Mouse (Mus musculus): ENCODE results near the gene Fignl1. TPM values are rescaled to one million over a fixed set of nuclear protein-coding genes. Genes with fewer than 3 reads are reported as not detected.

Gene Fignl1
- polyA plus RNA-seq, 1 experiment, result 24.9 TPM

DNA sequence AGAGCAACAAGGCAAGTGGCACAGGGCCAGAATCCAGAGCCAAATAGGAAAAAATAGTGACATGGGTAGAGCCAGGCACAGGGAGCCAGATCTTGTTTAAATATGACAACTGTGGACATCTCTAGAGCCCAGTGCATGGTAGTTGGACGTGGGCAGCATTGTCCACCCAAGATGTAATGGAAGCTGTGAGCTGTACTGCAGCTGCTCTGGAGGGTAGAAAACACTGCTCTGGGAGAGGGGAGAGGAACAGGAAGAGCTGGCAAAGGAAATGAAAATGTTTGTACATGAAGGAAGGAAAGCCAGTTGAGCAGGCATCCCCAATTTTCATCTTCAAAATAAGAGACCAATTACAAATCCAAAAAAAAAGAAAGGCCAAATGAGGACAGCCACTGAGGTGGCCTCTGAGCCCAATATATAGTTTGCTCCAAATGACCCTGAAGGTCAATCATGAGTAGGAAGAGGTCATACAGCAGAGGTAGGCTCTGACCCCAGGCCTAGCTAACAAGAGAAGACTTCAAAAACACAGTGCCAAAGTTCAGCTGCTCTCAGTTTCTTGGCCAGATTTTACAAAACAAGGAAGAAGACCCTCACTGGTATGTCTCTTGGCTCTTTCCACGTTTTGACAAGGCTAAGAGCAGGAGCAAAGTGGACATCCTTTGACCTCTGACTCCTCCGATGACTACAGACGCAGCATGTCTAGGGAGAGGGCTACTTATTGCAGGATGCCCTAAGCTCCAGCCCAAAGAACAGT, 32.5 kb downstream of the Fignl1 start:
- WGBS, result 75% methylated on average over 4 of the region's 4 CpGs
- no peak for TF ChIP-seq CTCF (IDR thresholded peaks at IDR 0.05; ENCODE audit: control insufficient read depth, insufficient read depth, low read length)
- TF ChIP-seq POLR2A (IDR thresholded peaks at IDR 0.05; ENCODE audit: borderline replicate concordance, control insufficient read depth, low read depth, low read length), result no peak
- Histone ChIP-seq H3K27ac (ENCODE audit: control insufficient read depth, insufficient read depth, low read depth, low read length, poor library complexity) (peak overlapping the region; percentile 29; the same call in 1 of the 2 replicates), H3K4me1 (ENCODE audit: control insufficient read depth, insufficient read depth, low read length) (peaks cover 3% of the 10 kb centered on the region), H3K4me3 (replicated peaks; ENCODE audit: control insufficient read depth, low read depth, low read length) (no peak overlapping the region)

GRCm38 (mm10) chr11:11774893-11775292, 33.9 kb downstream of the Fignl1 start:
- TF ChIP-seq CTCF (IDR thresholded peaks at IDR 0.05; ENCODE audit: control insufficient read depth, insufficient read depth, low read length), result no peak
- TF ChIP-seq POLR2A (IDR thresholded peaks at IDR 0.05; ENCODE audit: borderline replicate concordance, control insufficient read depth, low read depth, low read length), result no peak
- Histone ChIP-seq H3K4me1 (ENCODE audit: control insufficient read depth, insufficient read depth, low read length) (peaks cover 3% of the 10 kb centered on the region), H3K4me3 (replicated peaks; ENCODE audit: control insufficient read depth, low read depth, low read length) (no peak overlapping the region), H3K27ac (ENCODE audit: control insufficient read depth, insufficient read depth, low read depth, low read length, poor library complexity) (no peak overlapping the region)
- WGBS, result 74% methylated on average over 5 of the region's 5 CpGs

DNA sequence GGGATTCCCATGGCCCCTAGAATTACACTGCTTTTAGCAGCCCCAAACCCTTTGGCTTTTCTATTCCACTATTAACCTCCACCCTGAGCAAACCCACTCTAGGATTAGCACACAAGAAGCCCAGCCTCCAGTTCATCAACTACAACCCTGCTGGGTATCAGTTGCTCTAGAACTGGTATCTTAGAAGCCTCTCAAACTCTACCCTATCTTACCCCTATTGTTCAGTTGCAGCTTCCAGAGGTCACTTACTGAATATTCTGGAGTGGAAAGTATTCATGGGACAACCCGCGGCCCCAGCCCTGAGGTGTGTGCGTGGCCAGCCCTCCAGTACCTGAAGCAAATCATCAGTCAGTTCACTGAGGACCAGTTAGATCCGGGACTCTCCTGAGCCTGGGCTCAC, 34.4 kb downstream of the Fignl1 start:
- peaks cover 3% of the 10 kb centered on the region for H3K4me1 ChIP-seq (ENCODE audit: control insufficient read depth, insufficient read depth, low read length)
- H3K4me3 ChIP-seq (replicated peaks; ENCODE audit: control insufficient read depth, low read depth, low read length), result no peak overlapping the region
- 94% methylated on average over 4 of the region's 4 CpGs for WGBS
- TF ChIP-seq POLR2A (IDR thresholded peaks at IDR 0.05; ENCODE audit: borderline replicate concordance, control insufficient read depth, low read depth, low read length), result no peak
- no peak for TF ChIP-seq CTCF (IDR thresholded peaks at IDR 0.05; ENCODE audit: control insufficient read depth, insufficient read depth, low read length)
- no peak overlapping the region; the same call in 1 of the 2 replicates for H3K27ac ChIP-seq (ENCODE audit: control insufficient read depth, insufficient read depth, low read depth, low read length, poor library complexity)

DNA sequence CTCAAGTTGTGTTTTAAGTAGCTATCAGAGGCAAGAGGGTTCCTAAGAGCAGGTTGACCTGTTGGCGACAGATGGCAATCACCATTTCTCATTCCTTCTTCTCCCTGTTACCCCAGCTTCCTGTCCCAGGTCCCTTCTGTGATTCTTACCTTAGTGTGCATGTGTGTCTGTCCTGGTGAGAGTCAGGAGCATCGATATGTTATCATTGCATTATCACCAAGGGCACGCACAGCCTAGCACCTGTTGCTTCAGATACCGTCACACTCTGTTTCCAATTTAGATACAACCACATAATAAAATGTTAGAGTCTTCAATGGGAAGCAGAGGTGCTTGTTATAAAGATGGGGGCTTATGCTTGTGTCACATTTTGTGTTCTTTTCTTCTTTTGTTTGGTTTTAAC, 36.6 kb downstream of the Fignl1 start:
- no peak for TF ChIP-seq CTCF (IDR thresholded peaks at IDR 0.05; ENCODE audit: control insufficient read depth, insufficient read depth, low read length)
- TF ChIP-seq POLR2A (IDR thresholded peaks at IDR 0.05; ENCODE audit: borderline replicate concordance, control insufficient read depth, low read depth, low read length), result no peak
- Histone ChIP-seq H3K4me3 (replicated peaks; ENCODE audit: control insufficient read depth, low read depth, low read length) (no peak overlapping the region), H3K27ac (ENCODE audit: control insufficient read depth, insufficient read depth, low read depth, low read length, poor library complexity) (no peak overlapping the region), H3K4me1 (ENCODE audit: control insufficient read depth, insufficient read depth, low read length) (peaks cover 4% of the 10 kb centered on the region)
- WGBS, result 83% methylated on average over 4 of the region's 4 CpGs

DNA sequence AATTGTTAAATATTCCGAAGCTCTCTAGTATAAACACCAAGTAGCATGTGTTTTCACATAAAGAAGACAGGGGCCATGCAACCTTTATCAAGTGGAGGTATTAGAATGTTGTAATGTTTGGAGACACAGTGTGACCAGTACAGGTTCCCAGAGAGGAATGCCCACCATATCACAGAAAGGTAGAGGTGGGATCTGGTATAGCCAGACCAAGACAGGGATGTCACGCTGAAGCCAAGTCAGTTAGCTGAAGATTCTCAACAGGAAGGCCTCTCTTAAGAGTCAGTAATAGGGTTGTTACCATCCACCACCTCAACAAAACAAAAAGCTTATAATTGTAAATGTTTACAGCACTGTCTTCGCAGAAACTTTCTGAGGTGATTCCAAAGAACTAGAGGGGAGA, 38.1 kb downstream of the Fignl1 start:
- TF ChIP-seq POLR2A (IDR thresholded peaks at IDR 0.05; ENCODE audit: borderline replicate concordance, control insufficient read depth, low read depth, low read length) (no peak), CTCF (IDR thresholded peaks at IDR 0.05; ENCODE audit: control insufficient read depth, insufficient read depth, low read length) (no peak)
- no peak overlapping the region for H3K4me3 ChIP-seq (replicated peaks; ENCODE audit: control insufficient read depth, low read depth, low read length)
- WGBS, result 93% methylated on average over 3 of the region's 3 CpGs
- H3K27ac ChIP-seq (ENCODE audit: control insufficient read depth, insufficient read depth, low read depth, low read length, poor library complexity), result no peak overlapping the region
- peaks cover 3% of the 10 kb centered on the region; the same call in 1 of the 2 replicates for H3K4me1 ChIP-seq (ENCODE audit: control insufficient read depth, insufficient read depth, low read length)

DNA sequence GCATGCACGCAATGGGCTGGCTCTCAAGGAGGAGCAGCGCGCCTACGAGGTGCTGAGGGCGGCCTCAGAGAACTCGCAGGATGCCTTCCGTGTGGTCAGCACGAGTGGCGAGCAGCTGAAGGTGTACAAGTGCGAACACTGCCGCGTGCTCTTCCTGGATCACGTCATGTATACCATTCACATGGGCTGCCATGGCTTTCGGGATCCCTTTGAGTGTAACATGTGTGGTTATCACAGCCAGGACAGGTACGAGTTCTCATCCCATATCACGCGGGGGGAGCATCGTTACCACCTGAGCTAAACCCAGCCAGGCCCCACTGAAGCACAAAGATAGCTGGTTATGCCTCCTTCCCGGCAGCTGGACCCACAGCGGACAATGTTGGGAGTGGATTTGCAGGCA, 39.5 kb downstream of the Fignl1 start:
- Histone ChIP-seq H3K27ac (ENCODE audit: control insufficient read depth, insufficient read depth, low read depth, low read length, poor library complexity) (no peak overlapping the region), H3K4me3 (replicated peaks; ENCODE audit: control insufficient read depth, low read depth, low read length) (no peak overlapping the region), H3K4me1 (ENCODE audit: control insufficient read depth, insufficient read depth, low read length) (peaks cover 3% of the 10 kb centered on the region; the same call in 1 of the 2 replicates)
- WGBS, result 92% methylated on average over 20 of the region's 20 CpGs
- TF ChIP-seq POLR2A (IDR thresholded peaks at IDR 0.05; ENCODE audit: borderline replicate concordance, control insufficient read depth, low read depth, low read length), result 0 out of 2 replicates have a peak, but pooled peaks have one; percentile 8
- peak; percentile 10; the same call in 1 of the 2 replicates for TF ChIP-seq CTCF (IDR thresholded peaks at IDR 0.05; ENCODE audit: control insufficient read depth, insufficient read depth, low read length)

GRCm38 (mm10) chr11:11768057-11768456, 40.7 kb downstream of the Fignl1 start:
- TF ChIP-seq CTCF (IDR thresholded peaks at IDR 0.05; ENCODE audit: control insufficient read depth, insufficient read depth, low read length) (no peak), POLR2A (IDR thresholded peaks at IDR 0.05; ENCODE audit: borderline replicate concordance, control insufficient read depth, low read depth, low read length) (no peak)
- peaks cover 6% of the 10 kb centered on the region; the same call in 1 of the 2 replicates for H3K4me1 ChIP-seq (ENCODE audit: control insufficient read depth, insufficient read depth, low read length)
- H3K4me3 ChIP-seq (replicated peaks; ENCODE audit: control insufficient read depth, low read depth, low read length), result no peak overlapping the region
- no peak overlapping the region for H3K27ac ChIP-seq (ENCODE audit: control insufficient read depth, insufficient read depth, low read depth, low read length, poor library complexity)
- WGBS, result 85% methylated on average over 2 of the region's 2 CpGs

GRCm38 (mm10) chr11:11766736-11767135, 42.0 kb downstream of the Fignl1 start:
- Histone ChIP-seq H3K27ac (ENCODE audit: control insufficient read depth, insufficient read depth, low read depth, low read length, poor library complexity) (no peak overlapping the region), H3K4me1 (ENCODE audit: control insufficient read depth, insufficient read depth, low read length) (peaks cover 8% of the 10 kb centered on the region; the same call in 1 of the 2 replicates), H3K4me3 (replicated peaks; ENCODE audit: control insufficient read depth, low read depth, low read length) (no peak overlapping the region)
- TF ChIP-seq CTCF (IDR thresholded peaks at IDR 0.05; ENCODE audit: control insufficient read depth, insufficient read depth, low read length), result no peak
- TF ChIP-seq POLR2A (IDR thresholded peaks at IDR 0.05; ENCODE audit: borderline replicate concordance, control insufficient read depth, low read depth, low read length), result no peak
